Mouse (Mus musculus) embryonic fibroblast, embryonic 13.5 days (primary cell): Measurements from ENCODE around the gene Gm20662. TPM values are rescaled to one million over a fixed set of nuclear protein-coding genes. Genes with fewer than 3 reads are reported as not detected.

Experiments used
- H3K27ac ChIP-seq: 2 replicates; pipeline ENCODE4 v1.5.1; 2012; ENCODE audit warnings: low read length, control low read depth, inconsistent platforms; ENCODE audit not compliant: insufficient read depth
- H3K4me1 ChIP-seq: 2 replicates; pipeline ENCODE4 v1.6.1; 2011; ENCODE audit warnings: low read length; ENCODE audit not compliant: control insufficient read depth, insufficient read depth
- H3K4me3 ChIP-seq: 2 replicates; pipeline ENCODE4 v1.5.1; 2011; ENCODE audit warnings: mild to moderate bottlenecking, control low read depth, low read length; ENCODE audit not compliant: insufficient read depth
- CTCF ChIP-seq: IDR thresholded peaks from 2 replicates; pipeline ENCODE4 v1.5.1; 2011; ENCODE audit warnings: mild to moderate bottlenecking, control low read depth, low read length, moderate library complexity, borderline replicate concordance; ENCODE audit not compliant: insufficient read depth
- POLR2A ChIP-seq: IDR thresholded peaks from 2 replicates; pipeline ENCODE4 v1.6.1; 2011; ENCODE audit warnings: low read depth, mild to moderate bottlenecking, control low read depth, low read length, moderate library complexity
- polyA plus RNA-seq: library from polyadenylated mRNA; stranded (reverse); fragments of >200 nt; gene quantifications from 2 replicates; pipeline ENCODE4 v1.2.4, GENCODE M21; 2011; ENCODE audit warnings: low read depth; ENCODE audit not compliant: missing spikeins, insufficient read length

Gm20662 gene
- polyA plus RNA-seq, 1 experiment, result not detected

DNA sequence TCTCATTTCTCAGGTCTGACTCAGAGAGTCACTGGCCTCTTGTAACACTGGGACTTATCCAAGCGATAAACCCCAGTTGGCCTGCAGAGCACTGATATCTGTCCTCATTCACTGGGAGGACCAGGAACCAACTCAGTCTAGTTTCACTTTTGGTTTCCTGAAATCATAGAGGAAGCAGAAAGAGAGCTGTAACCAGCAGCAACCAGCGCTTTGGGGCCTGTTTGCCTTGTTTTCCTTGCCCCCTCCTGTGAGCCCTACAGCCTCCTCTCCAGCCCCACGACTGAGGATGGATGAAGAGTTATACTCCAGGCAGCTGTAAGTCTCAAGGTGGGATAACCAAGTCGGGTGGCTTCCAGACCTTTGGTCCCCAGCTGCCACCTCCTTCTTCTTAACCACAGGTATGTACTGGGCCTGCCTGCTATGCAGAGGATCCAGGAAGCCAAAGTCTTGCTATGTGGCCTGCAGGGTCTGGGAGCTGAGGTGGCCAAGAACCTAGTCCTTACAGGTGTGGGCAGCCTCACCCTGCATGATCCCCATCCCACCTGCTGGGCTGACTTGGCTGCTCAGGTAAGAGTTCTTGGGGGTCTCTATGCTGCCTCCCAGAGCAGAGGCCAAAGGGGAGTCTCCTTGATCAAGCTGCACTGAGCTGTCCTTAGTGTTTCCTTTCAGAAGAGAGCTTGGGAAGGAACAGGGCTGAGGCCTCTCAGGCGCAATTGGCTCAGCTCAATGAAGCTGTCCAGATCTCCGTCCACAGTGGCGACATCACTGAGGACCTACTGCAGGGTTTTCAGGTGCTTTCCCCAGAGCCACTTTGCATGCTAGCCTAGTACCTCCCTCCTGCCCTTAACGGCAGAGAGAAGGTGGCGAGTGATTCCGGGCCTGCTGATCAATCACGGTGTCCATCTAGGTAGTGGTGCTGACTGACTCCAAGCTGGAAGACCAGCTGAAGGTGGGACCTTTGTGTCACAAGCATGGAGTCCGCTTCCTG lies 20.5 kb upstream of the Gm20662 start, which contains the start of gene Uba7:
Gene Uba7, plus strand, starts transcription at position 107 of the 988 bp plus-strand sequence.
- Histone ChIP-seq H3K27ac (peak within 1 kb of the TSS; percentile 94), H3K4me3 (peak within 1 kb of the TSS; percentile 11), H3K4me1 (peaks cover 4% of the 10 kb centered on the region)
- TF ChIP-seq CTCF, result no peak
- peak; percentile 42; the same call in 1 of the 2 replicates for TF ChIP-seq POLR2A

DNA sequence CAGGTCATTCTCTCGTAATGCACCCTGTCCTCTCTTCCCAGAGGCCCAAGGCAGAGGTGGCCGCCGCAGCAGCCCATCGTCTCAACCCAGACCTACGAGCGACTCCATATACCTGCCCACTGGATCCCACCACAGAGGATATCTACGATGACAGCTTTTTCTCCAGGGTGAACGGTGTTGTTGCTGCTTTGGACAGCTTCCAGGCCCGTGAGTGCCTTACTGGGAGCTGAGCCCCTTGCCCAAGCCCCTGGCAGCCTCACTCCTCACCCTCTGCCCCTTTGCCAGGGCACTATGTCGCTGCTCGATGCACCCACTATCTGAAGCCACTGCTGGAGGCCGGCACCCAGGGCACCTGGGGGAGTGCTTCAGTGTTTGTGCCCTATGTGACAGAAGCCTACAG lies 17.3 kb upstream of the Gm20662 start:
- TF ChIP-seq POLR2A (no peak), CTCF (no peak)
- H3K4me1 ChIP-seq, result peaks cover 21% of the 10 kb centered on the region
- no peak overlapping the region for H3K4me3 ChIP-seq

DNA sequence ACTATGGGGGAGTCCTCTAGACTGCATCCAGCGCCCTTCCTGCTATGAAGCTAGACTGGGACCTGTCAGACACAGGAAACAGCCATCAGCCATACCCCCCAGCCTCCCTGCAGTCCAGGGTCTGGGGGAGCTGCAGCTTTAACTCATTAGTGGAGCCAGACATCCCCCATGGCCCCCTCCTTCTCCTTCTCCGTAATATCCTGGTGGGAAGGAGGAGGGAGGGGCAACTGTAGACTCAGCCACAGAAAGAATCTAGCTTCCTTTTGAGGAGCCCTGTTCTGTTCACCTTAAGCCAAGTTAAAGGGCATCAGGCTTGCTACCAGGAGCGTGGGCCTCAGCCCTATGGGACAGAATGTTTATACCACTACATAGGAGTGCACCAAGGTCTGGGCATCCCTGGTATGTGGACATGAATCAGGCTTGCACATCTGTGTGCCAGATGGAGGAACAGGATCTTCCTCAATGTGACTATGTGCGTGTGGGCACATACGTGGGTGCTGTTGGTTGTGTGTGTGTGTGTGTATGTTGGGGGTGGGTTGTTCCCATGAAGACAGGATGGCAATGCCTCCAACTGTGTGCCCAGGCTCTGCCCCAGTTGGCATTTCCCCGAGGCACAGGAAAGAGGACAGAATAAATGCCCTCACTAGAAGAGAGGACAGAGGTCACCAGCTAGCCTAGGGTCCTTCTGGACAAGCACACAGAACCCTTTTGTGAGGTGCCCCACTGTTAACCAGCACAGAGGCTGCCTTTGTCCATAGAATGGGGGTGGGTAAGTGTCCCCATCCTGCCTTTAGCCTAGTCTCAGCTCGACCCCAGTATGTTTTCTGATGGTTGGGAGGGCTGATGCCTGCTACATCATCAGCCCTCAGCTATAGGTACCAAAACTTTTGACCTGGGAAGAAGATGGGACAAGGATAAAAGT lies 14.2 kb upstream of the Gm20662 start:
- TF ChIP-seq CTCF, result no peak
- TF ChIP-seq POLR2A, result peak; percentile 53
- H3K4me1 ChIP-seq, result peaks cover 18% of the 10 kb centered on the region
- no peak overlapping the region for H3K4me3 ChIP-seq
- peak overlapping the region; percentile 92 for H3K27ac ChIP-seq

More for the DNA sequence above, 17.3 kb upstream of the Gm20662 start:
- no peak overlapping the region for H3K27ac ChIP-seq

DNA sequence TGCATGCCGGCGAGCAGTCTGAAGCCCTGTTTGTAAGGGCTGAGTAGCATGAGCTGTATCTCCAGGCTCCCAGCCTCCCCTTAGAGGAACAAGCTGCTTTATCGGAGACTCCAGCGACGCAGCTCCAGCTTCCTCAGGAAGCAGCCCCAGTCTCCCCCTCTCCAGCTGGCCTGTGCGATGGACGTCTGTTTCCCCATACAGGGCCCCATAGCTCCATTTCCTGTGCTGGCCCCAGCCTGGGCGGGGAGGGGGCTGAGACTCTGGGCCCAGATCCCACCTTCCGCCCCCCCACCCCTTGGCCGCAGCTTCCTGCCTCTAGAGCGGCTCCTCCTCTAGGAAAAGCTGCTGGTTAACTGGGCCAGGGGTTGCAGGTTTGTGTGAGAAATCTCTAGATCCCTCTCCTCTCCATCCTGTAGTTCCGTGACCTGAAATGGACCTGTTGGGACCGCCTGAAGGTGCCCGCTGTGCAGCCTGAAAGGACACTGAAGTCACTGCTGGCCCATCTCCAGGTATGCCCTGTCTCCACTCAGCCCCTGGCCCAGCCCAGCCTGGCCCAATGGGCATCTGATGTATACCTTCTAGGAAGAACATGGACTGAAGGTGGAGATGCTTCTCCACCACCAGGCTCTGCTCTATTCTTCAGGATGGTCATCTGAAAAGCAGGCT lies 13.3 kb upstream of the Gm20662 start, which contains the start of gene Gm20661:
Gene Gm20661, plus strand, starts transcription at position 378 of the 666 bp plus-strand sequence.
- peak within 1 kb of the TSS; percentile 92 for H3K27ac ChIP-seq
- H3K4me3 ChIP-seq, result peak within 1 kb of the TSS; percentile 86
- peaks cover 18% of the 10 kb centered on the region for H3K4me1 ChIP-seq
- TF ChIP-seq POLR2A, result peak; percentile 62
- no peak for TF ChIP-seq CTCF

DNA sequence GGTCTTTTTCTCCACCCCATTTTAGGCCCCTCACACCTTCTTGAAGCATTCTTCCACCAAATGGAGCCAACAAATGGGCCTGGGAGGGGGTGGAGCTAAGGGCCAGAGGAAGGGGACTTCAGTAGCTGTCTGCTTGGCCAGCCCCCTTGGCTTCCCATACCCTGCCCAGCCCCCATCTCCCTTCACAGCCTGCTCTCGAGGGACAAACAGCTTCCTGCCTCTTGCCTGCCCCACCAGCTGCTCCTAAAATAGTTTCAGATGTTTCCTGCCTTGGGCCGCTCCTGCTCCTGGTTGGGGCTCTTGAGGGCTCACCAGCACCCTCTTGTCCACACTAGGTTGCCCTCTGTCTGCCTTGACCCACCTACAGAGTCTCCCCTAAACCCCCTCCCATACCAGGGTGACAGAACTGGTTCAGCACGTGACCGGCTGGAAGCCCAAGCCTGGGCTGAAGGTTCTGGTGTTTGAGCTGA lies 12.7 kb upstream of the Gm20662 start:
- TF ChIP-seq CTCF, result no peak
- peak; percentile 50 for TF ChIP-seq POLR2A
- H3K27ac ChIP-seq, result peak overlapping the region; percentile 92
- H3K4me1 ChIP-seq, result peaks cover 18% of the 10 kb centered on the region
- H3K4me3 ChIP-seq, result no peak overlapping the region; the same call in 1 of the 2 replicates

DNA sequence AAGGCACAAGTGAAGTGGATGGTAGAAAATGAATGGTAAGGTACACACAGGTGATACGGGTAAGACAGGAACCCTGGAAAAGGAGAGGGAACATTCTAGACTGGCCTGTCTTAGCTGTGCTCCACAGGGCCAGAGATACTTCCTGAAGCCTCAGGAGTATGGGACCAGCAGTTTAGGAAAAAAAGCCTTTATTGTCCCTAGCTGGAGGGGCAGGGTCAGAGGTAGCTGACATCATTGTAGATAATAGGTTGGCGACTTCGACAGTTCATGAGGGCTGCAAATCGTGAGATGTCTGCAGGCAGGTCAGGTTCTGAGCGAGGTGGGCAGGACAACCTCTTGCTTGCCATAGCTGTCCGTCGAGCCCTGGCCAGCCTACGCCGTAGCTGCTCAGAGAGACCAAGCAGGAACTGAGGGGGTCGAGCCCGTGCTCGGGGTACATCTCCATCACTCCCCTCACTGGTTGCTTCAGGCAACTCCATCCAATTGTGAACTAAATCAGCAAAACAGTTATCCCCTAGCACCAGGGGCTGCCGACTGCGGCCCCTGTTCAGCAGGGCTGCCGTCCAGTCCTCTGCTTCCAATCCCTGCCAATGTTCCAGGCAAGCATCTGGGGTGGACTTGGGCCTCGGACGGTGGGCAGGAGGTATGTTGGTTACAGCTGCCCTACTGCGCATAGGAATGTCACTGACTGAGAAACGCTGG lies 11.9 kb upstream of the Gm20662 start:
- TF ChIP-seq CTCF (no peak), POLR2A (0 out of 2 replicates have a peak, but pooled peaks have one; percentile 33)
- peak overlapping the region; percentile 92 for H3K27ac ChIP-seq
- peak overlapping the region; percentile 86 for H3K4me3 ChIP-seq
- H3K4me1 ChIP-seq, result peaks cover 18% of the 10 kb centered on the region

DNA sequence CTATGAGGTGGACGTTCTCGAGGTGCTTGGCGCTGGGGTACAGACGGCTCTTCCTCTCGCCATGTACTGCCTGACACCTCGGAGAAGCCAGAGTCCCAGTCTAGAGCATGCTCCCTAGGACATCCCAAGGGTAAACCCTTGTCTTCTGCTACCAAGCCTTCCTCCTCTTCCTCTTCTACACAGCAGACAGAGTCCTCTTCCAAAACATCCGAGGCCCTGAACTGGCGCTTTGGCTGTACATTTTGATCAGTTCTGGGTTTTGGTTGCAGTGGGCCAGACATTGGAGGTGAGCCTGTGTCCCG lies 11.4 kb upstream of the Gm20662 start:
- peaks cover 18% of the 10 kb centered on the region for H3K4me1 ChIP-seq
- TF ChIP-seq POLR2A (no peak; the same call in 1 of the 2 replicates), CTCF (no peak)
- H3K27ac ChIP-seq, result peak overlapping the region; percentile 92
- H3K4me3 ChIP-seq, result peak overlapping the region; percentile 86
